Mouse (Mus musculus): ENCODE results near the gene Gadd45gip1.

DNA sequence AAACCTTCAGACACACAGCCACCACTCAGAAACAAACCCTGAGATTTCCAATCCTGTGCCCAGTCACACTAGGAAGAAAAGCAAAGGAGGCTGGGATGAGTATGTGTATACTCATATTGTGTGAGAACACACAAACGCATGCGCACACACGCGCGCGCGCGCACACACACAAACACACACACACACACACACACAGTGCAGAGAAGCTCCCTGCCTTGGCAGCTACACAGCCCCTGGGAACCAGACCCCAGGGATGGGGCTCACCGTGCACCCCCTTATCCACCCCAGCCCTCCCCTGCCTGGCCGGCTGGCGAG is 17.1 kb upstream of the Gadd45gip1 start:
- TF ChIP-seq CTCF (IDR thresholded peaks at IDR 0.05; ENCODE audit: extremely low read depth, insufficient read length, insufficient replicate concordance, low read depth, low read length) = no peak
- TF ChIP-seq POLR2A (IDR thresholded peaks at IDR 0.05; ENCODE audit: low read depth, low read length) = no peak
